Mouse (Mus musculus) kidney, adult 2 months (tissue): Measurements from ENCODE around the gene Hcrtr1. TPM values are rescaled to one million over a fixed set of nuclear protein-coding genes. Genes with fewer than 3 reads are reported as not detected.

Source experiments
- DNase-seq: peaks from one replicate; pipeline ENCODE4 v3.0.0; 2021
- H3K27ac ChIP-seq: fragments of 200-500 bp; 2 replicates; pipeline ENCODE4 v1.5.1; 2012; ENCODE audit warnings: low read depth, low read length, control low read depth, inconsistent platforms; ENCODE audit not compliant: insufficient read depth
- H3K27me3 ChIP-seq: fragments of 200-500 bp; replicated peaks from 2 replicates; pipeline ENCODE4 v1.6.1; 2012; ENCODE audit warnings: mild to moderate bottlenecking, moderate library complexity, low read length, inconsistent platforms; ENCODE audit not compliant: control insufficient read depth, insufficient read depth
- H3K36me3 ChIP-seq: fragments of 200-500 bp; 2 replicates; pipeline ENCODE4 v1.6.1; 2012; ENCODE audit warnings: mild to moderate bottlenecking, moderate library complexity, low read length, inconsistent platforms; ENCODE audit not compliant: control insufficient read depth, insufficient read depth
- H3K4me1 ChIP-seq: fragments of 200-500 bp; 2 replicates; pipeline ENCODE4 v1.6.1; 2011; ENCODE audit warnings: low read length; ENCODE audit not compliant: control insufficient read depth, insufficient read depth
- H3K4me3 ChIP-seq: fragments of 200-500 bp; 2 replicates; pipeline ENCODE4 v1.5.1; 2011; ENCODE audit warnings: mild to moderate bottlenecking, low read depth, low read length, control low read depth; ENCODE audit not compliant: insufficient read depth
- CTCF ChIP-seq: fragments of 200-500 bp; conservative IDR thresholded peaks from 2 replicates; pipeline ENCODE4 v1.5.1; 2011; ENCODE audit warnings: low read depth, mild to moderate bottlenecking, control low read depth, low read length, moderate library complexity, mixed read lengths; ENCODE audit not compliant: insufficient read depth, insufficient read length
- POLR2A ChIP-seq: fragments of 200-500 bp; IDR thresholded peaks from one replicate; pipeline ENCODE4 v1.6.1; 2011; ENCODE audit warnings: low read depth, low read length, control low read depth
- WGBS: fragments of 180-500 bp; shearing (Covaris S2); methylation state at CpG from one replicate; pipeline ENCODE4 v1.1.7; 2018; 5-methylcytosine and 5-hydroxymethylcytosine counted together
- polyA plus RNA-seq: library from polyadenylated mRNA; depleted of rRNA; stranded (reverse); fragments of >200 nt; gene quantifications from 2 replicates; pipeline ENCODE4 v1.2.3, GENCODE M21; 2012

Gene Hcrtr1
- polyA plus RNA-seq, 1 experiment, result 0.56 TPM

GRCm38 (mm10) chr4:130131448-130132105 is 7.6 kb downstream of the Hcrtr1 start:
- Histone ChIP-seq H3K36me3 (peaks cover 2% of the 10 kb centered on the region; the same call in 1 of the 2 replicates), H3K4me3 (no peak overlapping the region), H3K27ac (peak overlapping the region; percentile 40; the same call in 1 of the 2 replicates), H3K27me3 (no peaks in the 10 kb centered on the region), H3K4me1 (peaks cover 29% of the 10 kb centered on the region)
- peak; percentile 69 for DNase-seq
- TF ChIP-seq POLR2A (no peak), CTCF (no peak)
- 70% methylated on average over 7 of the region's 7 CpGs for WGBS

DNA sequence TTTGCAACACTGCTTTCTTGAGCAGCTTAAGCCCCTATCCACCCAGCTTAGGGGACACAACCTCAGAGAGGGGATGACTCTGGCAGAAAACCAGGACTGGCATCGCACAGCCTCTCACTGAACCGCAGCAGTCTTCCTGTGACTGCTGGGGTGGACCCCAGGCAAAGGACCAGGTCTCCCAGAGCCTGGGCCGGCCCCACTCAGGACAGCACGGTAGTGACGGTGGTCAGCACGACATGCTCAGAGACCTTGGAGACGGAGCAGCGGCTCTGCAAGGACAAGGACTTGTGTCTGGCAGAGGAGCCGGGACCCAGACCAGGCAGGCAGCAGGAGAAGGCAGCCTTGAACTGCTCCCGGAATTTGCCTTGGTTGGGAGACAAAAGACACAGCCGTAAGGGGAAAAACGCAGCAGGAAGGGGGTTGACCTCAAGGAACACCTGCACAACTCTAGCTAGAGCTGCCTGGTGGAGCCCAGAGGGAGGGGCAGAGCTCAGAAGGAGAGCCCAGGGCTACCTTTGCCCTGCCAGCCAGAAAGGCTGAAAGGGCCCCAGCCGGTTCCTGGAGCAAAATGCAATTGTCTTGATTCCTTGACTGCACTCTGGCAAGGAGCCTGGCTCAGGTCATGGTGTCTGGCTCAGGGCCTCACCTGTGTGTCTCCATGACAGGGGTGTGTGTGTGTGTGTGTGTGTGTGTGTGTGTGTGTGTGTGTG is 8.4 kb downstream of the Hcrtr1 start:
- Histone ChIP-seq H3K27ac (peak overlapping the region; percentile 63), H3K4me1 (peaks cover 29% of the 10 kb centered on the region), H3K27me3 (no peaks in the 10 kb centered on the region), H3K36me3 (peaks cover 2% of the 10 kb centered on the region; the same call in 1 of the 2 replicates), H3K4me3 (no peak overlapping the region)
- TF ChIP-seq POLR2A, result no peak
- peak; percentile 90 for DNase-seq
- WGBS, result 31% methylated on average over 13 of the region's 13 CpGs

- 34% methylated on average over 10 of the region's 10 CpGs for WGBS
Observed at GRCm38 (mm10) chr4:130130082-130130481, 9.1 kb downstream of the Hcrtr1 start.

GRCm38 (mm10) chr4:130128907-130129306 is 10.3 kb downstream of the Hcrtr1 start:
- no peak for DNase-seq
- H3K27me3 ChIP-seq, result no peaks in the 10 kb centered on the region
- no peak overlapping the region for H3K4me3 ChIP-seq
- no peak overlapping the region for H3K27ac ChIP-seq
- TF ChIP-seq POLR2A (no peak), CTCF (no peak)
- peaks cover 29% of the 10 kb centered on the region for H3K4me1 ChIP-seq
- peaks cover 2% of the 10 kb centered on the region; the same call in 1 of the 2 replicates for H3K36me3 ChIP-seq
- 89% methylated on average over 5 of the region's 5 CpGs for WGBS

More at GRCm38 (mm10) chr4:130130082-130130481, 9.1 kb downstream of the Hcrtr1 start:
- H3K4me1 ChIP-seq, result peaks cover 29% of the 10 kb centered on the region
- H3K36me3 ChIP-seq, result peaks cover 2% of the 10 kb centered on the region; the same call in 1 of the 2 replicates
- H3K27me3 ChIP-seq, result no peaks in the 10 kb centered on the region
- TF ChIP-seq CTCF, result no peak
- no peak for TF ChIP-seq POLR2A
- no peak overlapping the region for H3K4me3 ChIP-seq
- peak; percentile 67 for DNase-seq
- H3K27ac ChIP-seq, result peak overlapping the region; percentile 63

GRCm38 (mm10) chr4:130125935-130126334 is 13.2 kb downstream of the Hcrtr1 start:
- TF ChIP-seq CTCF (no peak), POLR2A (no peak)
- no peak for DNase-seq
- H3K36me3 ChIP-seq, result peaks cover 2% of the 10 kb centered on the region; the same call in 1 of the 2 replicates

DNA sequence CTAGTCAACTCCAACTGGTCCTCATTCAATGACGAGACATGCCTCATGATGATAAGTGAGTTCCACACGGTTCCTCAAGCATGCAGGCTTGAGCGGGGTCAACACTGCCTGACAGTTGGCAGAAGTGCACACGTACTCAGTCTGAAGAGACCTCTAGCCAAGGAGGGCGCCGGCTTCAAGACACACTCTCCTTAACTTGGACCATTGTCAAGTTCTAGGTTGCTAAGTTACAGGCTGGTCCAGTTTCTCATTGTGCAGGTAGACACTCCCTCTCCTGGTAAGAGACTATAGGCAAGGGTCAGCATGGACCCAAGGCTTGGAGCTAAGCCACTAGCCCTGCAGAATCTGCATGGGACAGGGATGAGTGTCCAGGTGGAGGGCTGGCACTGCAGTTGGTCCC is 14.0 kb downstream of the Hcrtr1 start:
- WGBS, result 34% methylated on average over 6 of the region's 6 CpGs
- TF ChIP-seq POLR2A (no peak), CTCF (no peak)
- peaks cover 19% of the 10 kb centered on the region for H3K4me1 ChIP-seq
- no peaks in the 10 kb centered on the region for H3K27me3 ChIP-seq
- H3K36me3 ChIP-seq, result peaks cover 2% of the 10 kb centered on the region; the same call in 1 of the 2 replicates
- no peak overlapping the region for H3K4me3 ChIP-seq
- DNase-seq, result no peak
- H3K27ac ChIP-seq, result no peak overlapping the region

More at GRCm38 (mm10) chr4:130125935-130126334, 13.2 kb downstream of the Hcrtr1 start:
- H3K27ac ChIP-seq, result no peak overlapping the region
- no peak overlapping the region for H3K4me3 ChIP-seq
- peaks cover 19% of the 10 kb centered on the region for H3K4me1 ChIP-seq
- 78% methylated on average over 5 of the region's 5 CpGs for WGBS
- no peaks in the 10 kb centered on the region for H3K27me3 ChIP-seq

DNA sequence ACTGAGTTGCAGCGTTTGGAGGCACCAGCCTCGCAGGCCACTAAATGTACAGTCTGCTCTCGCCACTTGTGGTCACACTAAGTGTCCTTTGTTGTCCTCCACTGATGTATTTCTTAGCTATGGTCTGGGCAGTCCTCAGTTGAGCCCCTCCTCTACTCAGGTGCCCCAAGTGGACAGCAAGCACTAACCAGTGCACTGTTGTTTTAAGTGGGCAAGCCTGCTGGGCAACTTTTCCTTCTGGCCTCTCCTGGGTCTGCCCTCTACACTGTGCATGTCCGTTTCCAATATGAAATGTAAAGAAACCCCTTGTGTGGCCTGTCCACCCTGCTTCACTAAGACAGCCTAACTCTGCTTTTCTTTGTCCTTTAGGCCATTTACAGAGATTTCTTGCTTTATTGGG is 15.0 kb downstream of the Hcrtr1 start:
- peaks cover 8% of the 10 kb centered on the region for H3K4me1 ChIP-seq
- H3K27ac ChIP-seq, result no peak overlapping the region
- H3K27me3 ChIP-seq, result no peaks in the 10 kb centered on the region
- TF ChIP-seq POLR2A, result no peak
- TF ChIP-seq CTCF, result no peak
- H3K4me3 ChIP-seq, result no peak overlapping the region
- peaks cover 2% of the 10 kb centered on the region; the same call in 1 of the 2 replicates for H3K36me3 ChIP-seq
- WGBS, result 88% methylated on average over 4 of the region's 4 CpGs
- DNase-seq, result no peak
